Mouse (Mus musculus): ENCODE measurements around the gene Ap1s3. TPM values are rescaled to one million over a fixed set of nuclear protein-coding genes. Genes with fewer than 3 reads are reported as not detected.

The Ap1s3 gene
- total and polyA plus RNA-seq, 3 experiments = 0.46 to 1.5 (median 0.59) TPM

- DNase-seq = no peak
These were observed 79.0 kb downstream of the Ap1s3 start for GRCm38 (mm10) chr1:79592721-79593277.

- DNase-seq = no peak
These were observed 80.7 kb downstream of the Ap1s3 start for GRCm38 (mm10) chr1:79591091-79591490.

GRCm38 (mm10) chr1:79589971-79590763 lies 81.6 kb downstream of the Ap1s3 start:
- no peak for DNase-seq

GRCm38 (mm10) chr1:79589424-79589823 lies 82.3 kb downstream of the Ap1s3 start:
- DNase-seq = no peak

GRCm38 (mm10) chr1:79581136-79581679 lies 90.6 kb downstream of the Ap1s3 start:
- DNase-seq = peak; percentile 76

- peak; percentile 20 for DNase-seq
These were observed 94.4 kb downstream of the Ap1s3 start for GRCm38 (mm10) chr1:79577357-79577756.

GRCm38 (mm10) chr1:79571912-79572311 lies 99.9 kb downstream of the Ap1s3 start:
- no peak for DNase-seq

GRCm38 (mm10) chr1:79571126-79571525 lies 100.6 kb downstream of the Ap1s3 start:
- no peak for DNase-seq

GRCm38 (mm10) chr1:79561186-79561585 lies 110.6 kb downstream of the Ap1s3 start:
- no peak for DNase-seq

Other genes with a start within 250 kb of the Ap1s3 start
- 1,000 to 10,000 TPM in 1 of 2 experiments, 100 to 1,000 TPM in 1; 748 to 1,112 TPM for gene Scg2, start 231.9 kb downstream of the Ap1s3 start, total RNA-seq (2021)
- gene Scg2, start 231.9 kb downstream of the Ap1s3 start, polyA plus RNA-seq (2012; rRNA removed) = 16.2 and 17.1 TPM in 2 replicates
- gene Mrpl44, start 104.0 kb upstream of the Ap1s3 start, total RNA-seq (2021) = 10 to 100 TPM; 40.7 to 58.3 TPM
- 14.1 and 20.7 TPM in 2 replicates for gene Mrpl44, start 104.0 kb upstream of the Ap1s3 start, polyA plus RNA-seq (2012; rRNA removed)
- gene Wdfy1, start 104.2 kb upstream of the Ap1s3 start, total RNA-seq (2021) = 10 to 100 TPM; 42.6 to 43.5 TPM
- gene Wdfy1, start 104.2 kb upstream of the Ap1s3 start, polyA plus RNA-seq (2012; rRNA removed) = 39.0 and 48.4 TPM in 2 replicates
- 10 to 100 TPM; 10.2 to 25.1 TPM for gene Serpine2, start 189.2 kb upstream of the Ap1s3 start, total RNA-seq (2021)
- gene Serpine2, start 189.2 kb upstream of the Ap1s3 start, polyA plus RNA-seq (2012; rRNA removed) = 6.3 and 7.7 TPM in 2 replicates

Data from adrenal gland, adult 2 months (tissue).